Mouse (Mus musculus) thymus, adult 2 months (tissue): Measurements from ENCODE around the gene Vti1a.

Experiments
- CTCF ChIP-seq: fragments of 200-500 bp; IDR thresholded peaks from 2 replicates; pipeline ENCODE4 v1.5.1; 2012; ENCODE audit warnings: mild to moderate bottlenecking, control low read depth, low read length, moderate library complexity, borderline replicate concordance; ENCODE audit not compliant: control insufficient read depth, poor library complexity, insufficient read depth; ENCODE audit errors: extremely low read depth
- POLR2A ChIP-seq: fragments of 200-500 bp; IDR thresholded peaks from 2 replicates; pipeline ENCODE4 v1.6.1; 2012; ENCODE audit warnings: mild to moderate bottlenecking, low read length, control low read depth, moderate library complexity; ENCODE audit not compliant: control insufficient read depth, poor library complexity, insufficient read depth; ENCODE audit errors: extremely low read depth

DNA sequence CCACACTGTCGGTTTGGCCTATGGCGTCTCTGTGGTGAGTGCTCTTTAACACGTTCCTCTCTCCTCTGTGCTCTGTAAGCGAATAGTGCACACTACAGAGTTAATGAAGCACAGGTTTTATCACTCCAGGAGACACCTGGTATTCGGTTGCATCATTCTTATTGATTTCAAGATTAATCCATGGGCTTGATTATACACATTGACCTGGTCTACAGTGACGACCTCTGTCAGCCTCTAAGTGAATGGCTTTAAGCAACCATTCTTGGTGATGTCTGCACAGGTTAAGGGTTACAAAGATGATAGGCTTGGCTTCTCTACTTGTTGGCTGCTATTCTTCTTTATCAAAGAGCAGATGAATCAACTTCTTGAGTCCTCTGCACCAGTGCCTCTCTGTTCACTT lies 234.1 kb downstream of the Vti1a start:
- TF ChIP-seq POLR2A: no peak
- no peak for TF ChIP-seq CTCF
